Mouse (Mus musculus): ENCODE data around the gene Il9.

DNA sequence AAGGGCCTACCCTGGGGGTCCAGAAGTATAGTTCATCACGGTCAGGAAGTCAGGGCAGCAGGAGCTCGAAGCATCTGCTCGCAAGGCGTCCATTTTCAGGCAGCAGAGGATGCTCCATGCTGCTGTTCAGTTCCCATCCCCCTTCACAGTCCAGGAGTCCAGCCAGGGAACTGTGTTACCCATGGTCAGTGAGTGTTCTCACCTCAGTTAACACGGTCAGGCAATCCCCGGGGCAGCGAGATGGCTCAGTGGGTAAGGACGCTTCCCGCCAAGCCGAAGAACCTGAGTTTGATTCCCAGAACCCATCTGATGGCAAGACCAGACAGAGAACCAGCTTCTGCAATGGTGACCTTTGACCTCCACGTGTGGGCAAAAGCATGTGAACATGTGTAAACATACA, 46.2 kb upstream of the Il9 start:
- no peak for TF ChIP-seq POLR2A (IDR thresholded peaks at IDR 0.05; ENCODE audit: borderline replicate concordance, insufficient read depth, low read length)
- no peak for TF ChIP-seq CTCF (IDR thresholded peaks at IDR 0.05; ENCODE audit: borderline replicate concordance, insufficient read depth, low read depth, low read length)
